Mouse (Mus musculus) forebrain, embryonic 10.5 days (tissue): ENCODE measurements around the gene Casp14. TPM values are rescaled to one million over a fixed set of nuclear protein-coding genes. Genes with fewer than 3 reads are reported as not detected.

Experiments used
- polyA plus RNA-seq: library from polyadenylated mRNA; unstranded; fragments of >200 nt; fragmentation: Nextera tagmentation; extraction: Ambion mirVana; gene quantifications from 2 replicates; pipeline ENCODE4 v1.2.1, GENCODE M21; 2016

The Casp14 gene
- polyA plus RNA-seq, 1 experiment from 2014 or later = not detected

Other genes starting within 250 kb of the Casp14 start
- not detected in 2 replicates for gene Olfr1358, start 200.9 kb downstream of the Casp14 start, polyA plus RNA-seq
- gene Ilvbl, start 143.9 kb downstream of the Casp14 start, polyA plus RNA-seq = 33.0 and 33.3 TPM in 2 replicates
- 13.3 and 14.8 TPM in 2 replicates for gene Syde1, start 126.3 kb downstream of the Casp14 start, polyA plus RNA-seq
- gene Olfr1357, start 100.2 kb downstream of the Casp14 start, polyA plus RNA-seq = not detected in 2 replicates
- 0.15 and 0.19 TPM in 2 replicates for gene Ccdc105, start 34.8 kb upstream of the Casp14 start, polyA plus RNA-seq
- gene Slc1a6, start 62.2 kb upstream of the Casp14 start, polyA plus RNA-seq = 1.5 and 1.9 TPM in 2 replicates
- gene Olfr1356, start 133.9 kb upstream of the Casp14 start, polyA plus RNA-seq = not detected in 2 replicates
- gene Olfr1355, start 157.2 kb upstream of the Casp14 start, polyA plus RNA-seq = not detected in 2 replicates
- gene Olfr1354, start 194.9 kb upstream of the Casp14 start, polyA plus RNA-seq = not detected in 2 replicates
- gene Olfr8, start 232.3 kb upstream of the Casp14 start, polyA plus RNA-seq = not detected in 2 replicates
- gene Olfr1353, start 245.0 kb upstream of the Casp14 start, polyA plus RNA-seq = not detected in 2 replicates